Mouse (Mus musculus): Measurements from ENCODE around the gene Sox4. TPM values are rescaled to one million over a fixed set of nuclear protein-coding genes. Genes with fewer than 3 reads are reported as not detected.

Gene Sox4
- polyA plus RNA-seq, 1 experiment from 2014 or later, result 59.3 TPM

GRCm38 (mm10) chr13:28949279-28949915 lies 4.1 kb downstream of the Sox4 start:
- Histone ChIP-seq H3K4me1 (replicated peaks; ENCODE audit: control insufficient read depth, insufficient read depth, low read length) (peaks cover 20% of the 10 kb centered on the region), H3K4me2 (ENCODE audit: low read length) (peak overlapping the region; percentile 55), H3K27me3 (replicated peaks; ENCODE audit: control insufficient read depth, insufficient read depth, low read length) (no peaks in the 10 kb centered on the region), H3K9ac (ENCODE audit: low read length) (peak overlapping the region; percentile 100), H3K27ac (ENCODE audit: low read depth) (peak overlapping the region; percentile 43), H3K36me3 (ENCODE audit: control insufficient read depth, insufficient read depth, low read length) (0 out of 2 replicates have a peak, but pooled peaks cover 3% of the 10 kb centered on the region), H3K4me3 (ENCODE audit: low read depth, low read length) (peak overlapping the region; percentile 92), H3K9me3 (ENCODE audit: control insufficient read depth, low read length) (no peaks in the 10 kb centered on the region)
- WGBS, result 3% methylated on average over 11 of the region's 11 CpGs
- no peak for DNase-seq (ENCODE audit: low spot score)
- no peak for ATAC-seq (replicated peaks; ENCODE audit: low FRiP score, low TSS enrichment, low read depth)

- Histone ChIP-seq H3K4me1 (replicated peaks; ENCODE audit: control insufficient read depth, insufficient read depth, low read length) (peaks cover 20% of the 10 kb centered on the region), H3K9ac (ENCODE audit: low read length) (peak overlapping the region; percentile 100), H3K27ac (ENCODE audit: low read depth) (peak overlapping the region; percentile 77), H3K4me2 (ENCODE audit: low read length) (peak overlapping the region; percentile 55), H3K27me3 (replicated peaks; ENCODE audit: control insufficient read depth, insufficient read depth, low read length) (no peaks in the 10 kb centered on the region), H3K36me3 (ENCODE audit: control insufficient read depth, insufficient read depth, low read length) (0 out of 2 replicates have a peak, but pooled peaks cover 3% of the 10 kb centered on the region), H3K9me3 (ENCODE audit: control insufficient read depth, low read length) (no peaks in the 10 kb centered on the region), H3K4me3 (ENCODE audit: low read depth, low read length) (peak overlapping the region; percentile 92)
- peak; percentile 82 for DNase-seq (ENCODE audit: low spot score)
- WGBS, result 4% methylated on average over 10 of the region's 10 CpGs
- ATAC-seq (replicated peaks; ENCODE audit: low FRiP score, low TSS enrichment, low read depth), result no peak
Measured at GRCm38 (mm10) chr13:28948541-28948940, 5.0 kb downstream of the Sox4 start.

GRCm38 (mm10) chr13:28947740-28948441 lies 5.6 kb downstream of the Sox4 start:
- ATAC-seq (replicated peaks; ENCODE audit: low FRiP score, low TSS enrichment, low read depth) (peak; percentile 48), DNase-seq (ENCODE audit: low spot score) (peak; percentile 66)
- WGBS, result 12% methylated on average over 7 of the region's 7 CpGs

GRCm38 (mm10) chr13:28946565-28947135 lies 6.9 kb downstream of the Sox4 start:
- Histone ChIP-seq H3K9ac (ENCODE audit: low read length) (no peak overlapping the region), H3K27ac (ENCODE audit: low read depth) (no peak overlapping the region), H3K9me3 (ENCODE audit: control insufficient read depth, low read length) (no peaks in the 10 kb centered on the region), H3K4me1 (replicated peaks; ENCODE audit: control insufficient read depth, insufficient read depth, low read length) (peaks cover 25% of the 10 kb centered on the region), H3K4me3 (ENCODE audit: low read depth, low read length) (no peak overlapping the region), H3K4me2 (ENCODE audit: low read length) (no peak overlapping the region), H3K27me3 (replicated peaks; ENCODE audit: control insufficient read depth, insufficient read depth, low read length) (no peaks in the 10 kb centered on the region), H3K36me3 (ENCODE audit: control insufficient read depth, insufficient read depth, low read length) (0 out of 2 replicates have a peak, but pooled peaks cover 3% of the 10 kb centered on the region)
- 59% methylated on average over 8 of the region's 8 CpGs for WGBS
- DNase-seq (ENCODE audit: low spot score) (no peak), ATAC-seq (replicated peaks; ENCODE audit: low FRiP score, low TSS enrichment, low read depth) (no peak)

More at GRCm38 (mm10) chr13:28947740-28948441, 5.6 kb downstream of the Sox4 start:
- H3K27ac ChIP-seq (ENCODE audit: low read depth), result peak overlapping the region; percentile 77; the same call in 1 of the 2 replicates
- no peaks in the 10 kb centered on the region for H3K9me3 ChIP-seq (ENCODE audit: control insufficient read depth, low read length)
- H3K4me1 ChIP-seq (replicated peaks; ENCODE audit: control insufficient read depth, insufficient read depth, low read length), result peaks cover 20% of the 10 kb centered on the region
- H3K4me3 ChIP-seq (ENCODE audit: low read depth, low read length), result peak overlapping the region; percentile 92
- H3K4me2 ChIP-seq (ENCODE audit: low read length), result peak overlapping the region; percentile 55
- no peaks in the 10 kb centered on the region for H3K27me3 ChIP-seq (replicated peaks; ENCODE audit: control insufficient read depth, insufficient read depth, low read length)
- H3K9ac ChIP-seq (ENCODE audit: low read length), result peak overlapping the region; percentile 100
- H3K36me3 ChIP-seq (ENCODE audit: control insufficient read depth, insufficient read depth, low read length), result 0 out of 2 replicates have a peak, but pooled peaks cover 3% of the 10 kb centered on the region

GRCm38 (mm10) chr13:28945681-28946080 lies 7.8 kb downstream of the Sox4 start:
- Histone ChIP-seq H3K9ac (ENCODE audit: low read length) (no peak overlapping the region), H3K4me3 (ENCODE audit: low read depth, low read length) (no peak overlapping the region), H3K4me2 (ENCODE audit: low read length) (no peak overlapping the region), H3K27ac (ENCODE audit: low read depth) (no peak overlapping the region), H3K4me1 (replicated peaks; ENCODE audit: control insufficient read depth, insufficient read depth, low read length) (peaks cover 25% of the 10 kb centered on the region), H3K9me3 (ENCODE audit: control insufficient read depth, low read length) (no peaks in the 10 kb centered on the region), H3K27me3 (replicated peaks; ENCODE audit: control insufficient read depth, insufficient read depth, low read length) (no peaks in the 10 kb centered on the region), H3K36me3 (ENCODE audit: control insufficient read depth, insufficient read depth, low read length) (0 out of 2 replicates have a peak, but pooled peaks cover 3% of the 10 kb centered on the region)
- peak; percentile 38 for DNase-seq (ENCODE audit: low spot score)
- WGBS, result 89% methylated on average over 5 of the region's 5 CpGs
- ATAC-seq (replicated peaks; ENCODE audit: low FRiP score, low TSS enrichment, low read depth), result no peak

- H3K4me1 ChIP-seq (replicated peaks; ENCODE audit: control insufficient read depth, insufficient read depth, low read length), result peaks cover 16% of the 10 kb centered on the region
- no peaks in the 10 kb centered on the region for H3K36me3 ChIP-seq (ENCODE audit: control insufficient read depth, insufficient read depth, low read length)
- H3K27ac ChIP-seq (ENCODE audit: low read depth), result no peak overlapping the region
- WGBS, result 65% methylated on average over 4 of the region's 4 CpGs
- no peak overlapping the region for H3K4me2 ChIP-seq (ENCODE audit: low read length)
- no peaks in the 10 kb centered on the region for H3K9me3 ChIP-seq (ENCODE audit: control insufficient read depth, low read length)
- DNase-seq (ENCODE audit: low spot score) (no peak), ATAC-seq (replicated peaks; ENCODE audit: low FRiP score, low TSS enrichment, low read depth) (no peak)
- no peak overlapping the region for H3K9ac ChIP-seq (ENCODE audit: low read length)
- H3K27me3 ChIP-seq (replicated peaks; ENCODE audit: control insufficient read depth, insufficient read depth, low read length), result no peaks in the 10 kb centered on the region
- no peak overlapping the region for H3K4me3 ChIP-seq (ENCODE audit: low read depth, low read length)
Measured at GRCm38 (mm10) chr13:28942926-28943325, 10.6 kb downstream of the Sox4 start.

- ATAC-seq (replicated peaks; ENCODE audit: low FRiP score, low TSS enrichment, low read depth), result no peak
- no peak overlapping the region for H3K27ac ChIP-seq (ENCODE audit: low read depth)
- WGBS, result 27% methylated on average over 4 of the region's 4 CpGs
Measured at GRCm38 (mm10) chr13:28941983-28942630, 11.4 kb downstream of the Sox4 start.

GRCm38 (mm10) chr13:28933375-28933774 lies 20.1 kb downstream of the Sox4 start:
- no peak overlapping the region for H3K9ac ChIP-seq (ENCODE audit: low read length)
- 88% methylated on average over 8 of the region's 8 CpGs for WGBS
- ATAC-seq (replicated peaks; ENCODE audit: low FRiP score, low TSS enrichment, low read depth), result no peak

More at GRCm38 (mm10) chr13:28941983-28942630, 11.4 kb downstream of the Sox4 start:
- DNase-seq (ENCODE audit: low spot score), result no peak
- Histone ChIP-seq H3K27me3 (replicated peaks; ENCODE audit: control insufficient read depth, insufficient read depth, low read length) (no peaks in the 10 kb centered on the region), H3K4me2 (ENCODE audit: low read length) (no peak overlapping the region), H3K4me3 (ENCODE audit: low read depth, low read length) (no peak overlapping the region), H3K9ac (ENCODE audit: low read length) (no peak overlapping the region), H3K4me1 (replicated peaks; ENCODE audit: control insufficient read depth, insufficient read depth, low read length) (peaks cover 10% of the 10 kb centered on the region; the same call in 1 of the 2 replicates), H3K9me3 (ENCODE audit: control insufficient read depth, low read length) (no peaks in the 10 kb centered on the region), H3K36me3 (ENCODE audit: control insufficient read depth, insufficient read depth, low read length) (no peaks in the 10 kb centered on the region)

More at GRCm38 (mm10) chr13:28933375-28933774, 20.1 kb downstream of the Sox4 start:
- Histone ChIP-seq H3K4me2 (ENCODE audit: low read length) (no peak overlapping the region), H3K4me3 (ENCODE audit: low read depth, low read length) (no peak overlapping the region), H3K27ac (ENCODE audit: low read depth) (no peak overlapping the region), H3K27me3 (replicated peaks; ENCODE audit: control insufficient read depth, insufficient read depth, low read length) (no peaks in the 10 kb centered on the region), H3K4me1 (replicated peaks; ENCODE audit: control insufficient read depth, insufficient read depth, low read length) (no peaks in the 10 kb centered on the region), H3K9me3 (ENCODE audit: control insufficient read depth, low read length) (no peaks in the 10 kb centered on the region), H3K36me3 (ENCODE audit: control insufficient read depth, insufficient read depth, low read length) (no peaks in the 10 kb centered on the region)
- no peak for DNase-seq (ENCODE audit: low spot score)
